Mouse (Mus musculus): Measurements from ENCODE around the gene Stxbp5l. TPM values are rescaled to one million over a fixed set of nuclear protein-coding genes. Genes with fewer than 3 reads are reported as not detected.

The Stxbp5l gene
- polyA plus RNA-seq (2011; ENCODE audit: insufficient read depth, insufficient read length, low replicate concordance, missing spikeins): 0.92 and 2.4 TPM in 2 replicates

- no peak within 1 kb of the TSS for H3K27ac ChIP-seq (ENCODE audit: control insufficient read depth, insufficient read depth, low read depth, low read length, poor library complexity)
- 5% methylated on average over 32 of the region's 33 CpGs for WGBS
- no peaks in the 10 kb centered on the region for H3K4me1 ChIP-seq (ENCODE audit: control insufficient read depth, insufficient read depth, low read length)
- TF ChIP-seq POLR2A (IDR thresholded peaks at IDR 0.05; ENCODE audit: borderline replicate concordance, control insufficient read depth, low read depth, low read length): no peak
- no peak for TF ChIP-seq CTCF (IDR thresholded peaks at IDR 0.05; ENCODE audit: control insufficient read depth, insufficient read depth, low read length)
- no peak within 1 kb of the TSS for H3K4me3 ChIP-seq (replicated peaks; ENCODE audit: control insufficient read depth, low read depth, low read length)
Measured at GRCm38 (mm10) chr16:37384821-37385344, at the start of gene Stxbp5l. TSS of gene Stxbp5l (minus strand) at chr16:37384962.

- WGBS: 48% methylated on average over 5 of the region's 5 CpGs
- no peaks in the 10 kb centered on the region for H3K4me1 ChIP-seq (ENCODE audit: control insufficient read depth, insufficient read depth, low read length)
- H3K27ac ChIP-seq (ENCODE audit: control insufficient read depth, insufficient read depth, low read depth, low read length, poor library complexity): no peak overlapping the region
- TF ChIP-seq POLR2A (IDR thresholded peaks at IDR 0.05; ENCODE audit: borderline replicate concordance, control insufficient read depth, low read depth, low read length) (no peak), CTCF (IDR thresholded peaks at IDR 0.05; ENCODE audit: control insufficient read depth, insufficient read depth, low read length) (no peak)
- no peak overlapping the region for H3K4me3 ChIP-seq (replicated peaks; ENCODE audit: control insufficient read depth, low read depth, low read length)
Measured at GRCm38 (mm10) chr16:37433418-37434204, 48.8 kb upstream of the Stxbp5l start.

- 53% methylated on average over 1 of the region's 1 CpGs for WGBS
- no peak overlapping the region for H3K4me3 ChIP-seq (replicated peaks; ENCODE audit: control insufficient read depth, low read depth, low read length)
- no peak overlapping the region for H3K27ac ChIP-seq (ENCODE audit: control insufficient read depth, insufficient read depth, low read depth, low read length, poor library complexity)
- no peaks in the 10 kb centered on the region for H3K4me1 ChIP-seq (ENCODE audit: control insufficient read depth, insufficient read depth, low read length)
- TF ChIP-seq POLR2A (IDR thresholded peaks at IDR 0.05; ENCODE audit: borderline replicate concordance, control insufficient read depth, low read depth, low read length): no peak
- no peak for TF ChIP-seq CTCF (IDR thresholded peaks at IDR 0.05; ENCODE audit: control insufficient read depth, insufficient read depth, low read length)
Measured at GRCm38 (mm10) chr16:37425434-37425833, 40.7 kb upstream of the Stxbp5l start.

- no peak overlapping the region for H3K27ac ChIP-seq (ENCODE audit: control insufficient read depth, insufficient read depth, low read depth, low read length, poor library complexity)
- H3K4me1 ChIP-seq (ENCODE audit: control insufficient read depth, insufficient read depth, low read length): no peaks in the 10 kb centered on the region
- 83% methylated on average over 5 of the region's 5 CpGs for WGBS
- no peak overlapping the region for H3K4me3 ChIP-seq (replicated peaks; ENCODE audit: control insufficient read depth, low read depth, low read length)
- TF ChIP-seq POLR2A (IDR thresholded peaks at IDR 0.05; ENCODE audit: borderline replicate concordance, control insufficient read depth, low read depth, low read length) (no peak), CTCF (IDR thresholded peaks at IDR 0.05; ENCODE audit: control insufficient read depth, insufficient read depth, low read length) (no peak)
Measured at GRCm38 (mm10) chr16:37422874-37423273, 38.1 kb upstream of the Stxbp5l start.

GRCm38 (mm10) chr16:37421851-37422250 is 37.1 kb upstream of the Stxbp5l start:
- TF ChIP-seq POLR2A (IDR thresholded peaks at IDR 0.05; ENCODE audit: borderline replicate concordance, control insufficient read depth, low read depth, low read length): no peak
- TF ChIP-seq CTCF (IDR thresholded peaks at IDR 0.05; ENCODE audit: control insufficient read depth, insufficient read depth, low read length): no peak
- no peak overlapping the region for H3K27ac ChIP-seq (ENCODE audit: control insufficient read depth, insufficient read depth, low read depth, low read length, poor library complexity)
- no peak overlapping the region for H3K4me3 ChIP-seq (replicated peaks; ENCODE audit: control insufficient read depth, low read depth, low read length)
- 87% methylated on average over 3 of the region's 3 CpGs for WGBS
- no peaks in the 10 kb centered on the region for H3K4me1 ChIP-seq (ENCODE audit: control insufficient read depth, insufficient read depth, low read length)

- no peaks in the 10 kb centered on the region for H3K4me1 ChIP-seq (ENCODE audit: control insufficient read depth, insufficient read depth, low read length)
- 79% methylated on average over 2 of the region's 2 CpGs for WGBS
- no peak overlapping the region for H3K4me3 ChIP-seq (replicated peaks; ENCODE audit: control insufficient read depth, low read depth, low read length)
- no peak for TF ChIP-seq CTCF (IDR thresholded peaks at IDR 0.05; ENCODE audit: control insufficient read depth, insufficient read depth, low read length)
- TF ChIP-seq POLR2A (IDR thresholded peaks at IDR 0.05; ENCODE audit: borderline replicate concordance, control insufficient read depth, low read depth, low read length): no peak
- no peak overlapping the region for H3K27ac ChIP-seq (ENCODE audit: control insufficient read depth, insufficient read depth, low read depth, low read length, poor library complexity)
Measured at GRCm38 (mm10) chr16:37420512-37420911, 35.8 kb upstream of the Stxbp5l start.

- Histone ChIP-seq H3K4me1 (ENCODE audit: control insufficient read depth, insufficient read depth, low read length) (no peaks in the 10 kb centered on the region), H3K4me3 (replicated peaks; ENCODE audit: control insufficient read depth, low read depth, low read length) (no peak overlapping the region), H3K27ac (ENCODE audit: control insufficient read depth, insufficient read depth, low read depth, low read length, poor library complexity) (no peak overlapping the region)
- WGBS: 79% methylated on average over 4 of the region's 4 CpGs
- TF ChIP-seq CTCF (IDR thresholded peaks at IDR 0.05; ENCODE audit: control insufficient read depth, insufficient read depth, low read length): no peak
- TF ChIP-seq POLR2A (IDR thresholded peaks at IDR 0.05; ENCODE audit: borderline replicate concordance, control insufficient read depth, low read depth, low read length): no peak
Measured at GRCm38 (mm10) chr16:37405536-37405935, 20.8 kb upstream of the Stxbp5l start.

- 60% methylated on average over 1 of the region's 1 CpGs for WGBS
- TF ChIP-seq POLR2A (IDR thresholded peaks at IDR 0.05; ENCODE audit: borderline replicate concordance, control insufficient read depth, low read depth, low read length) (no peak), CTCF (IDR thresholded peaks at IDR 0.05; ENCODE audit: control insufficient read depth, insufficient read depth, low read length) (no peak)
- H3K4me3 ChIP-seq (replicated peaks; ENCODE audit: control insufficient read depth, low read depth, low read length): no peak overlapping the region
- no peaks in the 10 kb centered on the region for H3K4me1 ChIP-seq (ENCODE audit: control insufficient read depth, insufficient read depth, low read length)
- H3K27ac ChIP-seq (ENCODE audit: control insufficient read depth, insufficient read depth, low read depth, low read length, poor library complexity): no peak overlapping the region
Measured at GRCm38 (mm10) chr16:37404922-37405321, 20.2 kb upstream of the Stxbp5l start.
